Mouse (Mus musculus): Measurements from ENCODE around the gene Fam114a1.

- TF ChIP-seq CTCF (IDR thresholded peaks at IDR 0.05; ENCODE audit: low read depth, low read length) = no peak
- TF ChIP-seq POLR2A (IDR thresholded peaks at IDR 0.05; ENCODE audit: borderline replicate concordance, low read depth, low read length) = no peak
These were observed 73.6 kb downstream of the Fam114a1 start for GRCm38 (mm10) chr5:65043407-65043895.

Measured in bone marrow macrophage, adult 2 months (primary cell).